Mouse (Mus musculus): ENCODE data around the gene Spdef. TPM values are rescaled to one million over a fixed set of nuclear protein-coding genes. Genes with fewer than 3 reads are reported as not detected.

The Spdef gene
- 1.7 and 2.2 TPM in 2 replicates for polyA plus RNA-seq (2015; fragmentation: Nextera tagmentation; extraction: Ambion mirVana)

DNA sequence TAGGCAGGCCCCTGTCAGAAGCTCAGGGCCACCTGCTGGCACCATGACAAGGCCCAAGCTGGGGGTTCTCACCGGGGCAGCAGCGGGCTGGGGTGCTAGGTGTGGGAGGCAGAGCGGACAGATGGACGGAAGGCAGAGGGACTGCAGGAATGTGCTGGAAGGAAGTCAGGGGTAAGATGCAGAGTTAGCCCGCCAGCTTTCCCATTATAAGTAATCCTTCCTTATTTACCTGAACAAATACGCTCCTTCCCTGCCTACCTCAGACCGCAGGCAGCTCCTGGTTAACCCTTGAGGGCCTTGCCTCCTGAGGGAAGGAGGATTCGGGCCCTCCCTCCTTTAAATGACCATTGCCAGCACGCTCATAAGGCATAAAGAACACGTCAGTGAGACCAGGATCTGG lies at the start of gene Spdef:
Gene Spdef, minus strand, starts transcription at position 186 of the 400 bp plus-strand sequence.
- WGBS: 45% methylated on average over 10 of the region's 10 CpGs
- peak within 1 kb of the TSS; percentile 7; the same call in 1 of the 2 replicates for H3K4me3 ChIP-seq
- H3K27me3 ChIP-seq: no peaks in the 10 kb centered on the region
- H3K36me3 ChIP-seq: no peaks in the 10 kb centered on the region
- H3K9me3 ChIP-seq: no peaks in the 10 kb centered on the region
- peaks cover 25% of the 10 kb centered on the region for H3K4me1 ChIP-seq
- peak within 1 kb of the TSS; percentile 26 for H3K4me2 ChIP-seq
- H3K9ac ChIP-seq: no peak within 1 kb of the TSS
- no peak for ATAC-seq (ENCODE audit: borderline replicate concordance, extremely low read depth, low FRiP score, low TSS enrichment)
- H3K27ac ChIP-seq: no peak within 1 kb of the TSS

DNA sequence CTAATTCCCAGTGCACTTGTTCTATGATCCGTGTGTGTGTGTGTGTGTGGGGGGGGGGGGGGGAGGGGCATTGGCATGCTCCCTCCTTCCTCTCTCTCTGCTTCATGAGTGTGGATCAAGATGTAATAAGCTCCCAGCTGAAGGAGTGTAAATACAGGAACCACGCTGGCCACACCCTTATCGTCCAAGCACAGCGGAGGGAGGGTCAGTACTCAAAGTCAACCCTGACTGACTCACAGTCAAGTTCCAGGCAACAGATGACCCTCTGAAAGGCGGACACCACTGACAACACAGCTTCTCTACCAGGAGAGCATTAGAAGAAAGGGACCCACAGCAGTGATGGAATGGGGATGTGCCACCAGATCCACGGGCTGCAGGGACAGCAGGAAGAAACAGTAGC lies 49.1 kb upstream of the Spdef start:
- WGBS: 67% methylated on average over 5 of the region's 6 CpGs
- Histone ChIP-seq H3K4me1 (no peaks in the 10 kb centered on the region), H3K9ac (no peak overlapping the region), H3K27ac (no peak overlapping the region), H3K4me3 (no peak overlapping the region), H3K9me3 (no peaks in the 10 kb centered on the region), H3K36me3 (peaks cover 15% of the 10 kb centered on the region), H3K4me2 (no peak overlapping the region), H3K27me3 (no peaks in the 10 kb centered on the region)
- no peak for ATAC-seq (ENCODE audit: borderline replicate concordance, extremely low read depth, low FRiP score, low TSS enrichment)

DNA sequence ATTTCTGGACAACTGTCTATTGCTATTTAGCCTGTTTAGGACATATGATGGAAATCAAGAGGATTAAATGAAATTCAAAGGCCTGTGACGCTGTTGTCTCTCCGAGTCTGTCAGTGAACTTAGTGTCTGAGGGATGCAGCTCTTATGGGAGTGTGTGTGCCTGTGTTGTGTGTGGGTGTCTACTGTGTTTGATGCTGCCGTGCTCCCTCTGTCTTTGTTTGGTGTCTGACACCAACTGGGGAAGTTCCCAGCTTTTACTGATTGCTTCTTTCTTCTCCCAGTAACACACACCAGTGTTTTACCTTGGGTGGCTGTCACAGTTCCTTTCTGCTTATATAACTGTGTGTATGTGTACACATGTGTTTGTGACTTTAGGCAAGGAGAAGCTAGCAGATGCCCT lies 45.4 kb upstream of the Spdef start:
- Histone ChIP-seq H3K4me1 (no peaks in the 10 kb centered on the region), H3K9ac (no peak overlapping the region), H3K9me3 (no peaks in the 10 kb centered on the region), H3K4me2 (no peak overlapping the region), H3K36me3 (peaks cover 17% of the 10 kb centered on the region), H3K27ac (no peak overlapping the region), H3K4me3 (no peak overlapping the region), H3K27me3 (no peaks in the 10 kb centered on the region)
- ATAC-seq (ENCODE audit: borderline replicate concordance, extremely low read depth, low FRiP score, low TSS enrichment): no peak
- WGBS: 84% methylated on average over 3 of the region's 3 CpGs

DNA sequence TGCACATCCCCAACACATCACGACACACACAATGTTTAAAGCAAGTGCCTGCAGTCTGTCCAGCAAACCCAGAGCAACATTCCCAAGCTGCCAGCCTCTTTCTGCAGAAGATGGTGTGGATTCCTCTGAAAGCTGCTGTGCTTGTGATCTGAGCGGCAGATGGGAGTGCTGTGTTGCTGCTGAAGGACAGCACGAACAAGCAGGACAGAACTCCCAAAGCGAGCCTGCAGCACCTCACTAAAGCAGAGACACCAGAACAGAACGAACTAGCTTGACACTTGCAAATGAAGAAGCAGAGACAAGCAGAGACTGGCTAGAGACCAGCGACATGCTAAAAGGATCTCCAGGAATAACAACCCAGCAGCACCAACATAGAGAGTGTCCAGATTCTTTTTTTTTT lies 42.9 kb upstream of the Spdef start:
- Histone ChIP-seq H3K36me3 (peaks cover 19% of the 10 kb centered on the region), H3K27me3 (no peaks in the 10 kb centered on the region), H3K4me1 (no peaks in the 10 kb centered on the region), H3K4me2 (no peak overlapping the region), H3K4me3 (no peak overlapping the region), H3K9me3 (no peaks in the 10 kb centered on the region), H3K9ac (no peak overlapping the region), H3K27ac (no peak overlapping the region)
- 77% methylated on average over 6 of the region's 6 CpGs for WGBS
- no peak for ATAC-seq (ENCODE audit: borderline replicate concordance, extremely low read depth, low FRiP score, low TSS enrichment)

GRCm38 (mm10) chr17:27768817-27769542 lies 40.2 kb upstream of the Spdef start:
- Histone ChIP-seq H3K36me3 (peaks cover 30% of the 10 kb centered on the region), H3K27ac (no peak overlapping the region), H3K4me1 (no peaks in the 10 kb centered on the region), H3K9ac (no peak overlapping the region), H3K4me3 (no peak overlapping the region), H3K4me2 (no peak overlapping the region), H3K27me3 (no peaks in the 10 kb centered on the region), H3K9me3 (no peaks in the 10 kb centered on the region)
- WGBS: 62% methylated on average over 8 of the region's 8 CpGs
- ATAC-seq (ENCODE audit: borderline replicate concordance, extremely low read depth, low FRiP score, low TSS enrichment): peak; percentile 59

DNA sequence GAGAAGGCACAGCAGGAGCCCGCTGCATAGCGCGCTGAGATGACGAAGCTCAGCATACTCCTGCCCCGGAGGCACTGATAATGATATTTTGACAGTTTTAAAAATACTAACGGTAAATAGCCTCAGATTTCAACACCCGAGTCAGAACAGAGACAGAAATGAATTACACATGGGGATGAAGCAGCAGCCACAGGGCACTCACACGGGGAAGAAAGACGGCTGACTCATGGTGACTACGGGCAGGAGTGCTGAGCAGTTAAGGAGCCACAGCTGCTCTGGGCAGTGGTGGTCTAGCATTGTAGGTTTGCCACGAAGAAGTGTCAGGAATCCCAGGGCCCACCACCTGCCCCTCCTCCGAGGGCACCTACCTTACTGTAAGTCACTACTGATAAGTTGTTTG lies 38.8 kb upstream of the Spdef start:
- no peak overlapping the region for H3K27ac ChIP-seq
- WGBS: 82% methylated on average over 12 of the region's 12 CpGs
- H3K27me3 ChIP-seq: no peaks in the 10 kb centered on the region
- no peak overlapping the region for H3K4me3 ChIP-seq
- peaks cover 29% of the 10 kb centered on the region for H3K36me3 ChIP-seq
- ATAC-seq (ENCODE audit: borderline replicate concordance, extremely low read depth, low FRiP score, low TSS enrichment): no peak
- no peaks in the 10 kb centered on the region for H3K9me3 ChIP-seq
- no peaks in the 10 kb centered on the region for H3K4me1 ChIP-seq
- H3K9ac ChIP-seq: no peak overlapping the region
- no peak overlapping the region for H3K4me2 ChIP-seq

DNA sequence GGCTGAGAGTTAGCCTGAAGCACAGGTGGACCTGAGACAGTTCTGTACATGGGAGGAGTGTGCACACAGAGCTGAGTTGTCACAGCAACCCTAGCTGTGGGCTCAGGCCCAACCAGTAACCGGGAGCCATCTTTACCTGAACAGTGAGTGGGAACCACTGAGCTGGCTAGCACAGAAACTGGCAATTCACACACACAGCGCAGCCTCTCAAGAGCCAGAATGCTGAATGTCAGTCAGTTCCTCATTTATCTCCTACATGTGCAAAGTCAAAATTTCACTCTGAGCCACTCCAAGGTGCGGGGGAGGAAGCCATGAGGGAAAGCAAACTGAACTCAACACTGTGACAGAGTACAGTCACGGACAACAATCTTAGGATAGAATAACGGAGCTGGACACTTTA lies 38.4 kb upstream of the Spdef start:
- H3K4me1 ChIP-seq: no peaks in the 10 kb centered on the region
- WGBS: 87% methylated on average over 5 of the region's 5 CpGs
- H3K9me3 ChIP-seq: no peaks in the 10 kb centered on the region
- H3K9ac ChIP-seq: no peak overlapping the region
- no peak overlapping the region for H3K4me3 ChIP-seq
- H3K36me3 ChIP-seq: peaks cover 26% of the 10 kb centered on the region
- no peak overlapping the region for H3K27ac ChIP-seq
- no peaks in the 10 kb centered on the region for H3K27me3 ChIP-seq
- ATAC-seq (ENCODE audit: borderline replicate concordance, extremely low read depth, low FRiP score, low TSS enrichment): no peak
- H3K4me2 ChIP-seq: no peak overlapping the region

DNA sequence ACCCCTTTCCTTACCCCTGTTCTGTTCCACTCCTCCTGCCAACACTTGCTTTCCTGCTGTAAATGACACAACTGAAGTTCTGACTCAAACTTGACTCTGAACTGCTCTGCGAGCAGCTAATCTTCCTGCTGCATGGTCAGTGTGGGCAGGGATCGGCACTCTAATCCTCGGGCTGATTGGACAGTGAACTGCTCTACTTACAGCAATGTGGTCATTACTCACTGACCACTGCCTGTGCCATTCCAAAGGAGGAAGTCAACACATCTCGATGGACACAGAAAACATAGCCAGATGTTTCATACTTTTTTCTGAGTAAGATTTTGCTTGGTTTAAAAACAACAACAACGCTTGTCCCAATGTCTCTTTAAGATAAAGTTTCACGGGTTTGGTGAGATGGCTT lies 36.3 kb upstream of the Spdef start:
- WGBS: 94% methylated on average over 6 of the region's 6 CpGs
- H3K4me1 ChIP-seq: no peaks in the 10 kb centered on the region
- peaks cover 24% of the 10 kb centered on the region for H3K36me3 ChIP-seq
- H3K9ac ChIP-seq: no peak overlapping the region
- H3K9me3 ChIP-seq: no peaks in the 10 kb centered on the region
- H3K27me3 ChIP-seq: no peaks in the 10 kb centered on the region
- no peak overlapping the region for H3K4me2 ChIP-seq
- no peak overlapping the region for H3K27ac ChIP-seq
- no peak for ATAC-seq (ENCODE audit: borderline replicate concordance, extremely low read depth, low FRiP score, low TSS enrichment)
- no peak overlapping the region for H3K4me3 ChIP-seq

- 88% methylated on average over 2 of the region's 2 CpGs for WGBS
- Histone ChIP-seq H3K9ac (no peak overlapping the region), H3K4me2 (no peak overlapping the region), H3K9me3 (no peaks in the 10 kb centered on the region), H3K4me3 (no peak overlapping the region), H3K27ac (no peak overlapping the region), H3K4me1 (no peaks in the 10 kb centered on the region), H3K27me3 (no peaks in the 10 kb centered on the region), H3K36me3 (peaks cover 24% of the 10 kb centered on the region)
- no peak for ATAC-seq (ENCODE audit: borderline replicate concordance, extremely low read depth, low FRiP score, low TSS enrichment)
These were observed 35.7 kb upstream of the Spdef start for GRCm38 (mm10) chr17:27764453-27764852.

DNA sequence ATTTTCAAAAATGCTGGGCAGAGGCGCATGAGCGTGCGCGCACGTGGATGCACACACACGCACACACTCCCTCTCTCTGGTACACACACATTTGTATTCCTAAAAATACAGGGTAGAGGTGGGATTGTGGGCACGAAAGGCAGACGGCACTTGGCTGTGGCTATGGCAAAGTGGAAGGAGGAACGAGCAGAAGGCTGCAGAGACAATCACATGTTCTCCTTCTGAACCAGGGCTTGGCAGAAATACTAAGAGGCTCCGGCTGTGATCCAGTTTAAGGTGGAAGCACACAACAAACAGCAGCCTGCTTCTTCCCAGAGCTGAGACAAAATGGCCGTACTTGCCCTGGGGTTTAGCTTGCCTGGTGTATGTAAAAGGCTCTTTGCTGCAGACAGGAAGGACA lies 34.1 kb upstream of the Spdef start:
- Histone ChIP-seq H3K4me3 (no peak overlapping the region), H3K27me3 (no peaks in the 10 kb centered on the region), H3K36me3 (peaks cover 24% of the 10 kb centered on the region), H3K4me1 (no peaks in the 10 kb centered on the region), H3K9ac (no peak overlapping the region), H3K27ac (no peak overlapping the region), H3K4me2 (no peak overlapping the region), H3K9me3 (no peaks in the 10 kb centered on the region)
- no peak for ATAC-seq (ENCODE audit: borderline replicate concordance, extremely low read depth, low FRiP score, low TSS enrichment)
- WGBS: 94% methylated on average over 11 of the region's 11 CpGs

- H3K27me3 ChIP-seq: no peaks in the 10 kb centered on the region
These were observed 33.0 kb upstream of the Spdef start for GRCm38 (mm10) chr17:27761639-27762336.

DNA sequence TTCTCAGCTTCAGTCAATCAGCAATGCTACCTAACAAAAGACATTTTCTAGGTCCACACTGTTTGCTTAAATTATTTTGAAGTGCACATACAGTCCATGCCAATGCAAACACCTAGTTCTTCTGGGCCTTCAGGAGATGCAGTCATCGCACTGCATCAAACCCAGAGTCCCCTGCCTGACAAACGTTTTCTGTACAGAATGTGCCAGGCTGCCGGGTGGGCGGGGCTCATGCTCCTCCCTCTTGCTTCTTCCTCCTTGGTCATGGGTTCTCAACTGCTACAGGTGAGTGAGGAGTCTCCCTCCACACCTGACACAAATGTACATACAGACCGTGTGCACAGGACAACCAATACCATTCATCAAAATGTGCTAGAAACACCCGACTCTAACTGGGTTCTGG lies 31.4 kb upstream of the Spdef start:
- no peaks in the 10 kb centered on the region for H3K9me3 ChIP-seq

More at GRCm38 (mm10) chr17:27761639-27762336, 33.0 kb upstream of the Spdef start:
- ATAC-seq (ENCODE audit: borderline replicate concordance, extremely low read depth, low FRiP score, low TSS enrichment): peak; percentile 50; the same call in 1 of the 2 replicates
- Histone ChIP-seq H3K9ac (no peak overlapping the region), H3K4me1 (no peaks in the 10 kb centered on the region), H3K4me3 (no peak overlapping the region), H3K4me2 (no peak overlapping the region), H3K27ac (no peak overlapping the region), H3K36me3 (peaks cover 24% of the 10 kb centered on the region), H3K9me3 (no peaks in the 10 kb centered on the region)
- 38% methylated on average over 9 of the region's 9 CpGs for WGBS

More for the DNA sequence above, 31.4 kb upstream of the Spdef start:
- no peak for ATAC-seq (ENCODE audit: borderline replicate concordance, extremely low read depth, low FRiP score, low TSS enrichment)
- H3K4me1 ChIP-seq: no peaks in the 10 kb centered on the region
- peaks cover 8% of the 10 kb centered on the region for H3K36me3 ChIP-seq
- no peak overlapping the region for H3K4me2 ChIP-seq
- WGBS: 65% methylated on average over 6 of the region's 6 CpGs
- H3K27me3 ChIP-seq: no peaks in the 10 kb centered on the region
- no peak overlapping the region for H3K27ac ChIP-seq
- H3K4me3 ChIP-seq: no peak overlapping the region
- H3K9ac ChIP-seq: no peak overlapping the region

Data from lung, embryonic 15.5 days (tissue).